Mouse (Mus musculus) MEL (cell line): ENCODE results near the gene A130010J15Rik.

Source experiments
- CHD2 ChIP-seq: IDR thresholded peaks from 2 replicates; pipeline ENCODE4 v1.6.1; 2011; ENCODE audit warnings: low read length, improper control_type of control experiment
- CTCF ChIP-seq, 3 experiments: IDR thresholded peaks in 2 of 3; conservative IDR thresholded peaks in 1 of 3; 2 replicates each; pipeline ENCODE4 v1.5.1; 2011 to 2012; ENCODE audit warnings: low read length in 3 of 3, low read depth in 2 of 3, mild to moderate bottlenecking in 2 of 3, improper control_type of control experiment in 1 of 3, inconsistent platforms in 1 of 3, mixed read lengths in 1 of 3, moderate library complexity in 1 of 3; ENCODE audit not compliant: control insufficient read depth in 1 of 3, insufficient read depth in 1 of 3, poor library complexity in 1 of 3, severe bottlenecking in 1 of 3
- E2F4 ChIP-seq: IDR thresholded peaks from 2 replicates; pipeline ENCODE4 v1.6.1; 2011; ENCODE audit warnings: low read depth, low read length, improper control_type of control experiment, borderline replicate concordance
- EP300 ChIP-seq, 2 experiments: IDR thresholded peaks; 2 replicates each; pipeline ENCODE4 v1.6.1; 2011; ENCODE audit warnings: improper control_type of control experiment in 2 of 2, low read length in 2 of 2, low read depth in 1 of 2, mild to moderate bottlenecking in 1 of 2
- ETS1 ChIP-seq: IDR thresholded peaks from 2 replicates; pipeline ENCODE4 v1.6.1; 2012; ENCODE audit warnings: low read depth, mild to moderate bottlenecking, inconsistent platforms, low read length, improper control_type of control experiment, moderate library complexity
- GABPA ChIP-seq: IDR thresholded peaks from 2 replicates; pipeline ENCODE4 v1.6.1; 2012; ENCODE audit warnings: low read depth, mild to moderate bottlenecking, inconsistent platforms, low read length, improper control_type of control experiment, moderate library complexity
- HCFC1 ChIP-seq: IDR thresholded peaks from 2 replicates; pipeline ENCODE4 v1.6.1; 2012; ENCODE audit warnings: low read depth, mild to moderate bottlenecking, inconsistent platforms, low read length, improper control_type of control experiment, moderate library complexity
- JUND ChIP-seq: IDR thresholded peaks from 2 replicates; pipeline ENCODE4 v1.6.1; 2011; ENCODE audit warnings: low read depth, mild to moderate bottlenecking, improper control_type of control experiment, low read length
- MAZ ChIP-seq: IDR thresholded peaks from 2 replicates; pipeline ENCODE4 v1.6.1; 2012; ENCODE audit warnings: low read depth, mild to moderate bottlenecking, inconsistent platforms, low read length, improper control_type of control experiment
- POLR2A ChIP-seq, 2 experiments: IDR thresholded peaks; 2 replicates each; pipeline ENCODE4 v1.6.1; 2011 to 2012; ENCODE audit warnings: low read length in 2 of 2, mild to moderate bottlenecking in 2 of 2, control low read depth in 1 of 2, improper control_type of control experiment in 1 of 2, low read depth in 1 of 2, moderate library complexity in 1 of 2; ENCODE audit not compliant: control insufficient read depth in 1 of 2, insufficient read depth in 1 of 2, poor library complexity in 1 of 2
- POLR2AphosphoS2 ChIP-seq: IDR thresholded peaks from 2 replicates; pipeline ENCODE4 v1.6.1; 2011; ENCODE audit warnings: low read length, improper control_type of control experiment
- USF1 ChIP-seq: IDR thresholded peaks from 2 replicates; pipeline ENCODE4 v1.6.1; 2014; ENCODE audit warnings: low read depth, mild to moderate bottlenecking, inconsistent platforms, low read length, improper control_type of control experiment, moderate library complexity
- USF2 ChIP-seq, 2 experiments: IDR thresholded peaks; 2 replicates each; pipeline ENCODE4 v1.6.1; 2011 to 2012; ENCODE audit warnings: improper control_type of control experiment in 2 of 2, low read length in 2 of 2, borderline replicate concordance in 1 of 2, inconsistent platforms in 1 of 2, low read depth in 1 of 2, mild to moderate bottlenecking in 1 of 2; ENCODE audit not compliant: insufficient read depth in 1 of 2
- ZKSCAN1 ChIP-seq: IDR thresholded peaks from 2 replicates; pipeline ENCODE4 v1.6.1; 2012; ENCODE audit warnings: low read depth, mild to moderate bottlenecking, inconsistent platforms, low read length, improper control_type of control experiment, moderate library complexity

GRCm38 (mm10) chr1:193149231-193149630 lies 18.6 kb upstream of the A130010J15Rik start:
- TF ChIP-seq USF1, result no peak
- no peak for TF ChIP-seq CTCF (IDR thresholded peaks at IDR 0.05 in 2 of 3, conservative IDR thresholded peaks at IDR 0.05 in 1 of 3; ENCODE audit: control insufficient read depth in 1 of 3, insufficient read depth in 1 of 3, low read depth in 2 of 3, low read length in 3 of 3, poor library complexity in 1 of 3, severe bottlenecking in 1 of 3)
- TF ChIP-seq EP300 (IDR thresholded peaks at IDR 0.05; ENCODE audit: low read depth in 1 of 2, low read length in 2 of 2), result no peak
- no peak for TF ChIP-seq ETS1
- no peak for TF ChIP-seq POLR2AphosphoS2
- TF ChIP-seq POLR2A (IDR thresholded peaks at IDR 0.05; ENCODE audit: control insufficient read depth in 1 of 2, insufficient read depth in 1 of 2, low read depth in 1 of 2, low read length in 2 of 2, poor library complexity in 1 of 2), result no peak
- no peak for TF ChIP-seq ZKSCAN1
- no peak for TF ChIP-seq USF2 (IDR thresholded peaks at IDR 0.05; ENCODE audit: borderline replicate concordance in 1 of 2, insufficient read depth in 1 of 2, low read depth in 1 of 2, low read length in 2 of 2)
- TF ChIP-seq CHD2, result no peak
- no peak for TF ChIP-seq GABPA
- no peak for TF ChIP-seq HCFC1
- TF ChIP-seq JUND, result no peak
- no peak for TF ChIP-seq E2F4
- TF ChIP-seq MAZ, result no peak
